Mouse (Mus musculus) monocyte, adult 5-6 weeks (primary cell): ENCODE results near the gene Capza1. TPM values are rescaled to one million over a fixed set of nuclear protein-coding genes. Genes with fewer than 3 reads are reported as not detected.

Source experiments
- ATAC-seq: fragments of 153-309, 156-312 bp; replicated peaks from 2 replicates; pipeline ENCODE4 v1.8.0; 2017; ENCODE audit warnings: mild to moderate bottlenecking; ENCODE audit not compliant: low TSS enrichment, insufficient number of reproducible peaks, severe bottlenecking, poor library complexity, low FRiP score
- total RNA-seq: library from RNA; stranded (forward); fragments of 200-1000, 200-491, 200-594 nt; gene quantifications from 3 replicates; pipeline ENCODE4 v1.2.3, GENCODE M21; 2017

The Capza1 gene
- total RNA-seq, 1 experiment from 2014 or later = 312 TPM

GRCm38 (mm10) chr3:104792360-104793270, 71.7 kb downstream of the Capza1 start:
- no peak for ATAC-seq

DNA sequence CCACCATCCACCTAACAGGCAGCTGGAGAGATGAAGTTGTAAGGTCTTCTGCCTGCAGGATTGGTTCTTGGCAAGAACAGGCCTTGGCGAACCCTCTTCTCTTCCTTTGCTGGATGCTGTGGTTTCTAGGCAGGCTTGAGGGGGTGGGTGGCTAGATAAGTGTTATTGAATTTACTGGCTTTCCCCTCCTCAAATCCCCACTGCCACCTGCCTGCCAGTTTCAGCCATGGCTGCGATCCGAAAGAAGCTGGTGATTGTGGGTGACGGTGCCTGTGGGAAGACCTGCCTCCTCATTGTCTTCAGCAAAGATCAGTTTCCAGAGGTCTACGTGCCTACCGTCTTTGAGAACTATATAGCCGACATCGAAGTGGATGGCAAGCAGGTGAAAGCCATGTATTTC, 72.6 kb downstream of the Capza1 start:
- no peak for ATAC-seq

DNA sequence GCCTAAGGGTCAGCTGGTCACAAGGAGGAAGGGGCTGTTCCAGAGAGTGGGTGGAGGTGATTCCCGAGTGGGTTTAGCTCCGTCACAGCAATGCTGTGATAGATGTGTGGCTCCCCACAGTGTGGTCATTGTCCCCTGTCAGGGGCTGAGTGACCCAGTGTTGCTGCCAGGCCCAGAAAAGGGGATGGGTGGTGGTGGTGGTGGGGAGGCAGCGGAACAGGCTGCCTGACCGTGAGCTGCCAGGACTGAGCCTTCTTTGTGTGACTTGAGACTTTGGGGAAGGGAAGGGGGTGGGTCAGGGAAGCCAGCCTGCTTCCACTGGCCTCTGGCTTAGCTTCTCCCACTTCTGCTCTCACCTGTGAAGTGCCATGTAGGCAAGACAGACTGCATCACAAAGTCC, 73.3 kb downstream of the Capza1 start:
- ATAC-seq = no peak

DNA sequence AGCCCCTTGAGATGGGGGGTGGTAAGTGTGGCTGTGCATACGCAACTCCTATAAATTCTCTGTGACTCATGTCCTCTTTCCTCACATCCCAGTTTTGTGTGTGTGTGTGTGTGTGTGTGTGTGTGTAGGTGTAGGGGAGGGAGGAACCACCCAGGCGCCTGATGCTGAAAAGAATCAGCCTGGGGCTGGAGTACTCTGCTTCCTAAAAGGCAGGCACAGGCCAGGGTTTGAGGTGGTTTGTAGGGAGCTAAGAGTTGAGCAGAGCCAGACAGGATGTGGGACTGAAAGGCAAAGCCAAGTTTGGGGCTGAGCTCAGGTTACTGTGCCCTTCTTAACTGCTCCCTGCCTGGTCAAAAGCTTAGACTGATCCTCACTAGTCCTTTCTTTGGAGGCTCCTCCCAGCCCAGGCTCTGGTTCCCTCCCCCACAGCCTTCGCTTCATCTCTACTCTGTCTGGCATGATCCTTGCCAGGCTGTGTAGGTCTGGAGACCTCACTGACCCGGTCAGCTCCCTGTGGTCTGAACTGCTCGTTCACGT, 73.8 kb downstream of the Capza1 start:
- ATAC-seq = no peak

DNA sequence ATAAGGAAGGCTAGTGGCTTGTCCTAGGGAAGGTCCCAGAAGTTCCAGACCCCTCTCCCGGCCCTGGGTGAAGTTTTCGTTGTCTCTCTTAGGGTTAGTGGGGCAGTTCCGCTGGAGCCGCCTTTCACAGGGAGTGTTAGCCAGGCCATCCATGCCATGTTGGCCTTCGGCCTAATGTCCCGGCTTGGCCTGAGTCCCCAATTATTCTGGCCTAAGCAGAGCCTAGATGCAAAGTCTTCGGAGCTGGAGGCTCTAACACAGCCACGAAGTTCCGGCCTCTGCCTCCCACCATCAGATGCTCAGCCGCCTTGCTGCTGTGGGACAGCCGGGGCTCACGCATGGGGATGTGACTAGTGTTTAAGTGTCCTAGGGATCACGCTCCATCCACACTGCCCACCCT, 74.5 kb downstream of the Capza1 start:
- no peak for ATAC-seq

- no peak for ATAC-seq
Measured at GRCm38 (mm10) chr3:104789312-104789605, 75.0 kb downstream of the Capza1 start.

GRCm38 (mm10) chr3:104788561-104789311, 75.6 kb downstream of the Capza1 start:
- ATAC-seq = no peak

DNA sequence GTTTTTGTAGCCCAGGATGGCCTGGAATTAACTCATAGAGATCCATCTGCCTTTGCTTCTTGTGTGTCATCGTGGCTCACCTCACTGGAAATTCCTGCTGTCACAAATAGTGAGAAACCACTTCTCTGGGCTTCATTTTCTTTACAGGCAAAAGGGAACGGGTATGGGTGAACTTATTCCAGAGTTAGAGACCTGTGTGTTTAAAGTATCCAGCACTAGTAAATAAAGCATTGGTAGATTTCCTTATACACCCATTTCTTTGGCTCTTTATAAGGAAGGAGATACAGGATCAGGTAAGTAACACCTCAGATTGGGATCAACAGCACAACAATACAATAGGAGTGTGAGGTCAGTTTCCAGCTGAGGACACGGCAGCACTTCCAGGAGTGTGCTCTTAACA, 76.2 kb downstream of the Capza1 start, which contains the start of gene Rhoc:
Gene Rhoc (plus strand): TSS at position 301 of the 400 bp plus-strand sequence.
- ATAC-seq = no peak

DNA sequence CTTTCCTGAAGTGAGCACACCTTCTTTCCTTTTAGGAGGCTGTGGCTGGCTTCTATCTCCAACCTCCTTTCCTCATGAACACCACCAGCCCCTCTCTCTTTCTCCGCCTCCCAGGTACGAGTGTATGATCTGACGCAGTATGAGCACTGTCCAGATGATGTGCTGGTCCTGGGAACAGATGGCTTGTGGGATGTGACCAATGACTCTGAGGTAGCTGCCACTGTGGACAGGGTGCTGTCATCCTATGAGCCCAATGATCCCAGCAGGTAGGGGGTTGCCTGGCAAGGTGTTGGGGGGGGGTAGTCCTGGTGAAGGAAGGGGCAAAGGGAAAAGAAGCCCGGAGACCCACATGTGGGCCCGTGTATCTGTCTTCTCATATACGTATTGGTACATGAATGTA, 79.0 kb downstream of the Capza1 start:
- no peak for ATAC-seq

- no peak for ATAC-seq
Measured at GRCm38 (mm10) chr3:104783971-104784500, 80.3 kb downstream of the Capza1 start.

- ATAC-seq = no peak
Measured at GRCm38 (mm10) chr3:104782061-104782681, 82.1 kb downstream of the Capza1 start.

DNA sequence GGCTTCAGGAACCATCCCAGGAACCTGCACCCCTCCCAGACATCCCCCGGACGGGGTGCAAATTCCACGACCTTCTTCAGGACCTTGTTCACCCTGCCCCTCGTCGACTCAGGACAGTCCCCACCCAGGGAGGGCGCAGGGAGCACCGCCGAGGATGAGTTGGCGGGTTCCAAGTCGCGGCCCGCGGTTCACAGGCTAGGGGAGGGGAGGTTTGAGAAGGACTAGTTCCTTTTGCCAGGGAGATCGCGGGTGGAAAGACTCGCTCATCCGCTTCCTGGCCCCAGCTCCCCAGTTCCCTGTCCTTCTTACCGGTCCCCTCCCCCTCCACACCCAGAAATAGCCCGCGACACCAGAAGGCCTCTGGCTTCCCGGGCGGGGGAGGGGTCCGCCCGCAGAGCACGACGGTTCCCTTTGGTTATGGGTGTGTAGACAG, 82.8 kb downstream of the Capza1 start, which contains the start of gene Fam19a3:
Gene Fam19a3 (minus strand): TSS at position 370 of the 433 bp plus-strand sequence.
- ATAC-seq = no peak

DNA sequence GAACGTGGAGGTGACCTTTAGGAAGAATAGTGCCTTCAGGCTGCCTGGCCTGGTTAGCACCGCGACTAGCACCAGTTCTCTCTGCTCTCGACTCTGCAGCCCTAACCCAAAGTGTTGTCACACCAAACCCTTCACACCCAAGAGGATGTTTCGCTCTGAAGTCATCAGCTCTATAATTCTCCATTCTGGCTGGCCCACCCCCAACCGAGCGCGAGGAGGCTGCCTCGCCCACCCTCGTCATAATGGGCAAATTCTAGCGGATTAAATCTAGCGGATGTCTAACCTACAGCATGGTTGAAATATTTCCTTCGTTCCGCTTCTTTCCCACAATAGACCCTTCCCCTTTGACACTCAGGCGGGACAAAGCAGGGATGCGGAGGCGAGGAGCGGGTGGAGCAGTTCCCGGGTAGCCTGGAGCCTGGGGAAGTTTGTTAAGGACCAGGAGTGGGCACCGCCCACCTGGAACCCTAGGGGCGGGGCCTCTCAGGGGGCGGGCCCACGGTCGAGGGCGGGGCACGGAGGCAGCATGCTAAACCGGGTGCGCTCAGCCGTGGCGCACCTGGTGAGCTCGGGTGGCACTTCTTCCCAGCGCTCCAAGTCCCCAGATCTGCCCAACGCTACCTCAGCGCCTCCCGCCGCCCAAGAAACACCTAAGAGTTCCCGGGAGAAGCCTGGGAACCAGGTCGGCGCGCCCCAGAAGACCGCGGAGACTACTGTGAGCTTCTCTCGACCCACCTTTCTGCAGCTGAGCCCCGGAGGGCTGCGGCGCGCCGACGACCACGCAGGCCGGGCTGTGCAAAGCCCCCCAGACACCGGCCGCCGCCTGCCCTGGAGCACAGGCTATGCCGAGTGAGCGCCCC, 83.5 kb downstream of the Capza1 start, which contains the start of gene Ppm1j:
Gene Ppm1j (plus strand): TSS at position 496 of the 860 bp plus-strand sequence.
- peak; percentile 37; the same call in 1 of the 2 replicates for ATAC-seq

- no peak for ATAC-seq
Measured at GRCm38 (mm10) chr3:104779949-104780348, 84.4 kb downstream of the Capza1 start.

DNA sequence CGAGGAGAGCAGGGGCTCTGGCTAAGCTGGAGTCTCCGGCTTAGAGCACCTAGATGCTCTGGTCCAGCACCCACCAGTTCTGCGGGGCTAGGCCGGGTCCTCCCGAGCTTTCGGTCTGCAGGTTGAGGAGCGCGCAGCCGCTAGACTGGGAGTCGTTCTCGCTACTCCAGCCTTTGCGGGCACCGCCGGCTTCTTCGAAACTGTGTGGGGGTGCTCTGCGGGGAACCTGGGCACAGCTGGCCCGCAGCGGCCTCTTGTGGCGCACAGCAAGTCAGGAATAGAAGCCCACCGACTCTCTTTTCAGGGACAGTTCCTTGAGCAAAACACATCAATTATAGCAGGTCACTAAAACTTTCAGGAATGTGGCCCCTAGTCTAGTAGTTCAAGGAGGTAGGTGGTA, 87.0 kb downstream of the Capza1 start:
- no peak for ATAC-seq

GRCm38 (mm10) chr3:104773301-104773700, 91.0 kb downstream of the Capza1 start:
- no peak for ATAC-seq
